Mouse (Mus musculus): ENCODE measurements around the gene Nras. TPM values are rescaled to one million over a fixed set of nuclear protein-coding genes. Genes with fewer than 3 reads are reported as not detected.

The Nras gene
- polyA plus RNA-seq (2014; fragmentation: Nextera tagmentation; extraction: Ambion mirVana): 143 and 160 TPM in 2 replicates

DNA sequence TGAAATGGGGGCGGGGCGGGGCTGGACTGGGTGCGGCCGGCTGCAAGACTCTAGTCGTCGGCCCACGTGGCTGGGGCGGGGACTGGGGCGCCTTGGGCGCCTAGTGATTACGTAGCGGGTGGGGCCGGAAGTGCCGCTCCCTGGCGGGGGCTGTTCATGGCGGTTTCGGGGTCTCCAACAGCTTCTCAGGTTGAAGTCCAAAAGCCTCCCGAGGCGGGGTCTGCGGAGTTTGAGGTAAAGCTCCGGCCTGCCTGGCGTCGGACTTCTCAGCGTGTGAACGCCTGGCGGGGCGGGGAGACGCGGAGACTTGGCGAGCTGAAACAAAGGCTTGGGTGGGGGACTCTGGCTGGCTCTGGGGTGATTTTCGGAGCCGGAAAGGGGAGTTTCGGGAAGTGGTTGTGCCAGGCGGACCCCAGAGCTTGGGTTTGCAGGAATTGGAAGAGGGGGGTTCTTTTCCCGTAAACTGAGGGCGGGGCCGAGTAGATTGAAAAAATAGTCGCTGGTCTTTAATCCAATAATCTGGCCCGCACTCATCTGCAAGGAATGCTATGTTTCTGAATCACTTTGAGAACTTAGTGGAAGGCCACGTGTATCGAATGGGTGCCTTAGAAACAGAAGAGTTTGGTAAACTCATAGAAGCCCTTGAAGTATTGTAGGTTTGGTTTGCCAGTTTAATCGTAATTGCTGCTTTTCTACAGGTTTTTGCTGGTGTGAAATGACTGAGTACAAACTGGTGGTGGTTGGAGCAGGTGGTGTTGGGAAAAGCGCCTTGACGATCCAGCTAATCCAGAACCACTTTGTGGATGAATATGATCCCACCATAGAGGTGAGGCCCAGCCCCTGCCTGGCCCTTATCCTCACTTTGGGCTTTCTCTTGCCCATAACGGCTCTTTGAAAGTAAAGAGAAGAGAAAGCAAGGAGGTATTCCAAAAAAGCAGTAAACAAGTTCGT is at the start of gene Nras:
Gene Nras, plus strand, starts transcription at position 79 of the 951 bp plus-strand sequence.
- 3% methylated on average over 46 of the region's 46 CpGs for WGBS

DNA sequence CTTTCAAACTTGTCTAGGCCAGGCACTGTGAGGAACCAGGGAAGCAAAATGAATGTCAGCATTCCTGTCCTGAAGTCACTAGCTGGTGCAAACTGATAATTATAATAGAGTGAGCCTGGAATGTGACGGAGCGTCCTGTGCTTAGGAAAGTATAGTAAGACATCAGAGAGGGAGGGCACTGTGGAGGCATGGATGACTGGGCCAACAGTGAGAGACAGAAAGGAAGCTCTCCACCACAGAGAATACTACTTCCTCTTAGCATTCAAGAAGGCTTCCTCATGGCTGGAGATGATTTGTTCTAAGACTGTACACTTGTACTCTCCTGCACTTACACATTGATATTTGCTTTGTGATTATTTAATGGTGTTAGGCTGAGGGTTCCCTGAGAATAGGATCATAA is 40.7 kb upstream of the Nras start:
- Histone ChIP-seq H3K4me1 (replicated peaks; ENCODE audit: control insufficient read depth, insufficient read depth, low read length) (no peaks in the 10 kb centered on the region), H3K27ac (ENCODE audit: low read depth, low read length) (no peak overlapping the region), H3K4me2 (replicated peaks; ENCODE audit: low read depth, low read length) (no peak overlapping the region), H3K27me3 (ENCODE audit: control insufficient read depth, insufficient read depth, low read length) (no peaks in the 10 kb centered on the region), H3K36me3 (ENCODE audit: control insufficient read depth, insufficient read depth, low read length) (no peaks in the 10 kb centered on the region), H3K4me3 (ENCODE audit: low read depth, low read length) (no peak overlapping the region), H3K9ac (ENCODE audit: low read depth, low read length) (no peak overlapping the region), H3K9me3 (ENCODE audit: control insufficient read depth, low read length) (no peaks in the 10 kb centered on the region)
- no peak for ATAC-seq (ENCODE audit: low FRiP score)
- DNase-seq (ENCODE audit: low spot score): no peak
- WGBS: 86% methylated on average over 2 of the region's 2 CpGs

More for the DNA sequence above, at the start of gene Nras:
- peak within 1 kb of the TSS; percentile 83 for H3K9ac ChIP-seq (ENCODE audit: low read depth, low read length)
- H3K27ac ChIP-seq (ENCODE audit: low read depth, low read length): peak within 1 kb of the TSS; percentile 84
- H3K36me3 ChIP-seq (ENCODE audit: control insufficient read depth, insufficient read depth, low read length): peaks cover 19% of the 10 kb centered on the region
- no peaks in the 10 kb centered on the region for H3K9me3 ChIP-seq (ENCODE audit: control insufficient read depth, low read length)
- no peaks in the 10 kb centered on the region for H3K4me1 ChIP-seq (replicated peaks; ENCODE audit: control insufficient read depth, insufficient read depth, low read length)
- peak; percentile 98 for DNase-seq (ENCODE audit: low spot score)
- H3K4me3 ChIP-seq (ENCODE audit: low read depth, low read length): peak within 1 kb of the TSS; percentile 71
- ATAC-seq (ENCODE audit: low FRiP score): peak; percentile 98
- no peaks in the 10 kb centered on the region for H3K27me3 ChIP-seq (ENCODE audit: control insufficient read depth, insufficient read depth, low read length)
- H3K4me2 ChIP-seq (replicated peaks; ENCODE audit: low read depth, low read length): peak within 1 kb of the TSS; percentile 57

DNA sequence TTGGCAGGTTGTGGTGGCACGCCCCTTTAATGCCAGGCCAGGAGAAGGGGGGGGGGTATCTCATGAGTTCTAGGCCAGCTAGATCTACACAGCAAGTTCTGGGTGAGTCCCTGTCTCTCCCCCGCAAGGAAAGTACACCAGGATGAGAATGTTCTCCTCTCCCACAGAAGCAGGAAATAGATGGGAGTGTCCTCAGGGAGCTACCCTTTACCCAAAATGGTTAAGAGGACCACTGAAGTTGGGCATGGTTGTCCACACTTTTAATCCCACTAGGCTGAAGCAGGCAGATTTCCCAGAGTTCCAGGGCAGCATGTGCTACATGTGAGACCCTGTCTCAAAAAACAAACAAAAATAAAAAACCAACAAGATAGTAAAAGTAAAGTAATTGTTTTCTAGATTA is 38.6 kb upstream of the Nras start:
- no peak overlapping the region for H3K9ac ChIP-seq (ENCODE audit: low read depth, low read length)
- no peak for DNase-seq (ENCODE audit: low spot score)
- ATAC-seq (ENCODE audit: low FRiP score): no peak
- peak overlapping the region; percentile 97; the same call in 1 of the 2 replicates for H3K4me3 ChIP-seq (ENCODE audit: low read depth, low read length)
- no peak overlapping the region for H3K4me2 ChIP-seq (replicated peaks; ENCODE audit: low read depth, low read length)
- WGBS: 82% methylated on average over 2 of the region's 2 CpGs
- H3K36me3 ChIP-seq (ENCODE audit: control insufficient read depth, insufficient read depth, low read length): no peaks in the 10 kb centered on the region
- H3K4me1 ChIP-seq (replicated peaks; ENCODE audit: control insufficient read depth, insufficient read depth, low read length): no peaks in the 10 kb centered on the region
- H3K9me3 ChIP-seq (ENCODE audit: control insufficient read depth, low read length): no peaks in the 10 kb centered on the region
- no peaks in the 10 kb centered on the region for H3K27me3 ChIP-seq (ENCODE audit: control insufficient read depth, insufficient read depth, low read length)
- 0 out of 2 replicates have a peak overlapping the region, but pooled peaks have one; percentile 95 for H3K27ac ChIP-seq (ENCODE audit: low read depth, low read length)

DNA sequence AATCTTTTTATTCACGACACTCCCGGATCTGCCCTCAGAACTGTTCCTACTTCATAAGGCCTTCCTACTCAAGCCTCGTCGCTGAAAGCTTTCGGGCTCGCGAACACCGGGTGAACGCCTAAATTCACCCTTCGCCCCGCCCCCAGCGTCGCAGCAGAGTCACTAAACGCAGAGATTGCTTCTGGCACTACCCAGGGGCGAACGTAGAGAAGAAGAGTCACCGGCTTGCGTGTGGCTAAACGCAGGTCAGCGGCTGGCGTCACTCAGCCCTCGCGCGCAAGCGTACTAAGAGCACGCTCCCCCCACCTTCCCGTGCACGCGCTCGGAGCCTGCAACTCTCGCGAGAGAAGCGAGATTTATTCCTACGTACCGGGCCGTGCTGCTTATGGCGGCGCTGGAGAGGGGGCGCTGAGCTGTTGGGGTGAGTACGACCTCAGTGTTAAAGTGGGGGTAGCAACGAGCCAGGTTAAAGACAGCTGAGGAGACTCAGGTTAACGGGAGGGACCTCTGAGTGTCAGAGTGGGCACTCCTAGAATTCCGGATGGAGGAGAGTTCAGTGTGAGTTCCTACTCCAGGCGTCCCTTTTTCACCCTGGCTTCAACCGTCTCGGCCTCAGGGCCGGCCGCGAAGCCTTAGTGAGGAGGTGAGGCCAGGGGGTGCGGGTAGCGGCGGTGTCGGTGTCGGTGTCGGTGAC is 37.7 kb upstream of the Nras start, which contains the start of gene Csde1:
Gene Csde1, plus strand, starts transcription at position 178 of the 694 bp plus-strand sequence.
- Histone ChIP-seq H3K9ac (ENCODE audit: low read depth, low read length) (peak within 1 kb of the TSS; percentile 99), H3K4me3 (ENCODE audit: low read depth, low read length) (peak within 1 kb of the TSS; percentile 97), H3K27ac (ENCODE audit: low read depth, low read length) (peak within 1 kb of the TSS; percentile 95), H3K4me1 (replicated peaks; ENCODE audit: control insufficient read depth, insufficient read depth, low read length) (no peaks in the 10 kb centered on the region), H3K4me2 (replicated peaks; ENCODE audit: low read depth, low read length) (peak within 1 kb of the TSS; percentile 60), H3K36me3 (ENCODE audit: control insufficient read depth, insufficient read depth, low read length) (no peaks in the 10 kb centered on the region), H3K9me3 (ENCODE audit: control insufficient read depth, low read length) (no peaks in the 10 kb centered on the region), H3K27me3 (ENCODE audit: control insufficient read depth, insufficient read depth, low read length) (no peaks in the 10 kb centered on the region)
- ATAC-seq (ENCODE audit: low FRiP score) (peak; percentile 96), DNase-seq (ENCODE audit: low spot score) (peak; percentile 99)
- WGBS: under 1% methylated on average over 55 of the region's 55 CpGs

DNA sequence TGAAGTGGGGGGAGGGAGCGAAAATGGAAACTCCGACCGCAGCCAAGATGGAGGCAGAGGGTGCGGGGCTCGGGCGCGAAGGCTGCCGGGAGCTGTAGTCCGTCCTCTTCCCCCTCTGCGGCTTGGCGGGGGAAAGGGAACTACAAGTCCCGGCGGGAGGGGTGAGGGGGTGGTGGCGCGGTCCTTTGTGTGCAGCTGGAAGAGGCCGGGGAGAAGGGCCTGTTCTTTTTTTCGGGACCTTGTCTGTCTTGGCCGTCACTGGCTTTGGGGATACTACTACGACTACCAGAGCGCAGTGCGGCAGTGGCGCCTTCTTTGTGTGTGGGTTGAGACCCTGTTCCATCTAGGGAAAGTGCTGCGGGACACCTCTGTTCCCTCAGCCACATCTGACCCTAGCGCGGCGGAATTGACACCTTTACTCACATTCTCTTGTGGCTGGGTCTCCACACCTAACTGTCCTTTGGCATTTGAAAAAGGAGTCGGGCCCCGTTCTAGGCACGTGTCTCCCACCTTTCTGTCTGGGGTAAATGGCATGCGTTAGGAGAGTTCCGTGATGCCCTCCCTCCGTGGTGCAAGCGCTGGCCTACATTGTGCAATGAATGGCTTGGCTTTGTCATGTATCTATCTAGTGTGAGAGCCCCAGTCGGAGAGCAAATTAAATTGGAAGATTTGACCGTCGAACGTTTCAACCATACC is 37.0 kb upstream of the Nras start:
- Histone ChIP-seq H3K4me3 (ENCODE audit: low read depth, low read length) (peak overlapping the region; percentile 97), H3K9me3 (ENCODE audit: control insufficient read depth, low read length) (no peaks in the 10 kb centered on the region), H3K4me2 (replicated peaks; ENCODE audit: low read depth, low read length) (peak overlapping the region; percentile 60), H3K4me1 (replicated peaks; ENCODE audit: control insufficient read depth, insufficient read depth, low read length) (no peaks in the 10 kb centered on the region), H3K27ac (ENCODE audit: low read depth, low read length) (peak overlapping the region; percentile 95), H3K36me3 (ENCODE audit: control insufficient read depth, insufficient read depth, low read length) (no peaks in the 10 kb centered on the region), H3K9ac (ENCODE audit: low read depth, low read length) (peak overlapping the region; percentile 99), H3K27me3 (ENCODE audit: control insufficient read depth, insufficient read depth, low read length) (no peaks in the 10 kb centered on the region)
- peak; percentile 97 for ATAC-seq (ENCODE audit: low FRiP score)
- under 1% methylated on average over 31 of the region's 37 CpGs for WGBS
- DNase-seq (ENCODE audit: low spot score): peak; percentile 93

DNA sequence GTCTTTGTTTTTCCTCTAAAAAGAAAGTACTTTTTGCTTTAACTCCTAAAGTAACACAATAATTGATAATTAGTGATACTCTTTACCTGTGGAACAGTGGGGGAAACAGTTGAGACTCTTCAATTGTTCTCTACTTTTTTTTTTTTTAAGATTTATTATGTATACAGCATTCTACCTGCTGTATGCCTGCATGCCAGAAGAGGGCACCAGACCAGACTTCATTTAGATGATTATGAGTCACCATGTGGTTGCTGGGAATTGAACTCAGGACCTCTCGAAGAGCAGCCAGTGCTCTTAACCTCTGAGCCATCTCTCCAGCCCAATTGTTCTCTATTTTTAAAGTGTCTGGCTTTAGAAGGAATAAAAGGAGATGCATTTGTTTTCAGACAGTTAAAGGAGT is 31.9 kb upstream of the Nras start:
- Histone ChIP-seq H3K9me3 (ENCODE audit: control insufficient read depth, low read length) (no peaks in the 10 kb centered on the region), H3K27me3 (ENCODE audit: control insufficient read depth, insufficient read depth, low read length) (no peaks in the 10 kb centered on the region), H3K27ac (ENCODE audit: low read depth, low read length) (no peak overlapping the region), H3K4me1 (replicated peaks; ENCODE audit: control insufficient read depth, insufficient read depth, low read length) (no peaks in the 10 kb centered on the region), H3K4me3 (ENCODE audit: low read depth, low read length) (no peak overlapping the region), H3K36me3 (ENCODE audit: control insufficient read depth, insufficient read depth, low read length) (0 out of 2 replicates have a peak, but pooled peaks cover 2% of the 10 kb centered on the region), H3K9ac (ENCODE audit: low read depth, low read length) (no peak overlapping the region), H3K4me2 (replicated peaks; ENCODE audit: low read depth, low read length) (no peak overlapping the region)
- DNase-seq (ENCODE audit: low spot score): no peak
- WGBS: 95% methylated on average over 1 of the region's 1 CpGs
- no peak for ATAC-seq (ENCODE audit: low FRiP score)

DNA sequence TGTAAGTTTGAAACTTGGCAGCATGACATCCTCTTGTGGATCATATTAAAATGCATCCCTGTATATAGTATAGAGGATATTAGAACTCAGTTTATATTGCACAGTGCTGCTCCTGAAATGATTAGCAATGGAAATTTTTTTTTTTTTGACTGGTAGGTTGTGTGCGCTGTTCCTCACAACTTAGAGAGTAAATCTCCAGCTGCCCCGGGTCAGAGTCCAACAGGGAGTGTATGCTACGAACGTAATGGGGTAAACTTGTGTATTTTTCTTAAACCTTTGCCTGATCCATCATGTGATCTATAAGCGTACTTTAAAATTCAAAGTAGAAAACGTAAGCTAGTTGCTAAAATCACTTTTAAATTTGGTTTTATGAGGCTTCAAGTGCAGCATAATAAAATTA is 17.8 kb upstream of the Nras start:
- Histone ChIP-seq H3K27me3 (ENCODE audit: control insufficient read depth, insufficient read depth, low read length) (no peaks in the 10 kb centered on the region), H3K4me1 (replicated peaks; ENCODE audit: control insufficient read depth, insufficient read depth, low read length) (no peaks in the 10 kb centered on the region), H3K27ac (ENCODE audit: low read depth, low read length) (no peak overlapping the region), H3K4me2 (replicated peaks; ENCODE audit: low read depth, low read length) (no peak overlapping the region), H3K4me3 (ENCODE audit: low read depth, low read length) (no peak overlapping the region), H3K36me3 (ENCODE audit: control insufficient read depth, insufficient read depth, low read length) (0 out of 2 replicates have a peak, but pooled peaks cover 2% of the 10 kb centered on the region), H3K9ac (ENCODE audit: low read depth, low read length) (no peak overlapping the region), H3K9me3 (ENCODE audit: control insufficient read depth, low read length) (no peaks in the 10 kb centered on the region)
- 96% methylated on average over 6 of the region's 6 CpGs for WGBS
- ATAC-seq (ENCODE audit: low FRiP score) (no peak), DNase-seq (ENCODE audit: low spot score) (no peak)

DNA sequence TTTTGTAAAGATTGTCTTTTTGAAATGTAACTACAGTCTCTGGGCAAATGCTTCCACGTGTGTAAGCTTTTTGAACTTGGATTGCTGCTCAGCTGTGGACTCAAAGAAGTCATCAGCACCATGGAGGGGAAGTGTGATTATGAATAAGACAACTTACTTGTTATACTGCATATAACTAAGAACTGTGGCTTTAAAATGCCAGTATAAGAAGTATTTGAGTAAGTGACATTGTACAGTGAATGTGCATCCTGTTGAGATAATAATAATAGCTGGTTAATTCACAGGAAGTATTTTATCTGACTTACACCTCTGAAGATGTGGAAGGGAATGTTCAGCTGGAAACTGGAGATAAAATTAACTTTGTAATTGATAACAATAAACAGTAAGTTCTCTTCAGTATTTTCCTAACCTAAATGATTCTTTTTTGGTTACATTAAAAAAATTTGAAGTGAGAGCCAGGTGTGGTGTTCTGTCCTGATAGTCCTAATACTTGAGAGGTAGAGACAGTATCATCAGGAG is 17.2 kb upstream of the Nras start:
- H3K4me1 ChIP-seq (replicated peaks; ENCODE audit: control insufficient read depth, insufficient read depth, low read length): no peaks in the 10 kb centered on the region
- H3K27me3 ChIP-seq (ENCODE audit: control insufficient read depth, insufficient read depth, low read length): no peaks in the 10 kb centered on the region
- no peak overlapping the region for H3K9ac ChIP-seq (ENCODE audit: low read depth, low read length)
- DNase-seq (ENCODE audit: low spot score) (no peak), ATAC-seq (ENCODE audit: low FRiP score) (no peak)
- H3K4me2 ChIP-seq (replicated peaks; ENCODE audit: low read depth, low read length): no peak overlapping the region
- 94% methylated on average over 1 of the region's 1 CpGs for WGBS
- H3K36me3 ChIP-seq (ENCODE audit: control insufficient read depth, insufficient read depth, low read length): 0 out of 2 replicates have a peak, but pooled peaks cover 2% of the 10 kb centered on the region
- H3K4me3 ChIP-seq (ENCODE audit: low read depth, low read length): no peak overlapping the region
- no peak overlapping the region for H3K27ac ChIP-seq (ENCODE audit: low read depth, low read length)
- no peaks in the 10 kb centered on the region for H3K9me3 ChIP-seq (ENCODE audit: control insufficient read depth, low read length)
